ENCODE assay signal across 25 mouse cellular contexts in genomic region chr5:5004740-5005139, GRCm38 (mm10).
"Had no signal": no experiment of that assay in that cellular context is flagged by ENCODE, and none has a peak within 500 bp of the region (broad histone marks: within the 10 kb centered on the region; RNA-seq: fewer than 3 reads in every experiment).

No protein-coding gene starts in this region.

- H3K4me2 ChIP-seq: embryonic facial prominence, embryonic 12.5 days; embryonic facial prominence, embryonic 13.5 days; embryonic facial prominence, embryonic 15.5 days; forebrain, embryonic 12.5 days; forebrain, embryonic 13.5 days; forebrain, embryonic 15.5 days had no signal

- H3K9me3 ChIP-seq: embryonic facial prominence, embryonic 10.5 days; embryonic facial prominence, embryonic 12.5 days; embryonic facial prominence, embryonic 13.5 days; embryonic facial prominence, embryonic 15.5 days; forebrain, embryonic 10.5 days; forebrain, embryonic 12.5 days; forebrain, embryonic 13.5 days; forebrain, embryonic 15.5 days had no signal

- H3K4me3 ChIP-seq: embryonic facial prominence, embryonic 10.5 days; embryonic facial prominence, embryonic 12.5 days; embryonic facial prominence, embryonic 13.5 days; embryonic facial prominence, embryonic 15.5 days; erythroblast, embryonic 14.5 days; forebrain, embryonic 10.5 days; forebrain, embryonic 12.5 days; forebrain, embryonic 13.5 days; forebrain, embryonic 15.5 days; gastrocnemius, adult 2 months; heart, adult 2 months had no signal

- H3K4me1 ChIP-seq: embryonic facial prominence, embryonic 10.5 days; embryonic facial prominence, embryonic 12.5 days had no signal

- H3K9ac ChIP-seq: embryonic facial prominence, embryonic 12.5 days; embryonic facial prominence, embryonic 13.5 days; embryonic facial prominence, embryonic 15.5 days; forebrain, embryonic 12.5 days; forebrain, embryonic 13.5 days; forebrain, embryonic 15.5 days; forebrain, postnatal 0 days had no signal

- H3K36me3 ChIP-seq: embryonic facial prominence, embryonic 10.5 days; embryonic facial prominence, embryonic 12.5 days; embryonic facial prominence, embryonic 15.5 days; forebrain, embryonic 10.5 days; forebrain, embryonic 12.5 days; forebrain, embryonic 15.5 days had no signal

- H3K27ac ChIP-seq: embryonic facial prominence, embryonic 10.5 days; embryonic facial prominence, embryonic 12.5 days; embryonic facial prominence, embryonic 13.5 days; embryonic facial prominence, embryonic 15.5 days; forebrain, embryonic 10.5 days; forebrain, embryonic 12.5 days; forebrain, embryonic 13.5 days; forebrain, embryonic 15.5 days; gastrocnemius, adult 2 months; heart, adult 2 months had no signal

- H3K27me3 ChIP-seq: embryonic facial prominence, embryonic 12.5 days; embryonic facial prominence, embryonic 13.5 days; embryonic facial prominence, embryonic 15.5 days; forebrain, embryonic 12.5 days; forebrain, embryonic 13.5 days; forebrain, embryonic 15.5 days had no signal

- DNase-seq: cerebellum, adult 9-10 months; cerebellum, adult 9-11 months; cerebellum, postnatal 10 days; cerebellum, postnatal 14 days; cerebellum, postnatal 25 days; cerebellum, postnatal 36 days; embryo, embryonic 11 days; forebrain, postnatal 0 days; gastrocnemius, adult 2 months; gastrocnemius, postnatal 10 days; gastrocnemius, postnatal 14 days; gastrocnemius, postnatal 25 days; gastrocnemius, postnatal 36 days; heart, adult 11 months; heart, adult 18-20 months; heart, adult 2 months had no signal
